Comparison of ENCODE assay signal across 9 mouse cellular contexts in genomic region chr16:32715364-32715763, GRCm38 (mm10). TPM values are rescaled to one million over a fixed set of nuclear protein-coding genes. Genes with fewer than 3 reads are reported as not detected.
DNase-seq lines count a peak whose midpoint lies in the region; ATAC-seq and TF ChIP-seq lines count a peak whose summit lies in the region.
"Had no signal": no experiment of that assay in that cellular context is flagged by ENCODE, and none has a peak within 500 bp of the region (broad histone marks: within the 10 kb centered on the region; RNA-seq: fewer than 3 reads in every experiment).

No protein-coding gene starts in this region.

- TF ChIP-seq CTCF in cerebellum, adult 2 months (IDR thresholded peaks at IDR 0.05; ENCODE audit: borderline replicate concordance, insufficient read depth, low read depth, low read length) = peak; percentile 37; the same call in 1 of the 2 replicates

- no peak for DNase-seq in cerebellum, adult 2 months
- no peak for DNase-seq in cerebellum, postnatal 36 days
- no peak for DNase-seq in layer of hippocampus, postnatal 36 days
- no peak for DNase-seq in adrenal gland, adult 2 months

- ATAC-seq in megakaryocyte, adult 5-6 weeks (ENCODE audit: poor library complexity, severe bottlenecking) = no peak
- ATAC-seq in embryonic facial prominence, embryonic 15.5 days (ENCODE audit: insufficient number of reproducible peaks, low FRiP score, low TSS enrichment, low read depth) = no peak
- ATAC-seq in megakaryocyte-erythroid progenitor cell, adult 5-6 weeks (replicated peaks; ENCODE audit: low FRiP score, low TSS enrichment, poor library complexity, severe bottlenecking) = 0 out of 2 replicates have a peak, but pooled peaks have one; percentile 37

- no peak overlapping the region for H3K4me3 ChIP-seq in cerebellum, adult 2 months (replicated peaks; ENCODE audit: insufficient read depth, low read depth, low read length)
- H3K4me3 ChIP-seq in megakaryocyte, embryonic 14.5 days (replicated peaks) = peak overlapping the region; percentile 47
- H3K4me3 ChIP-seq in embryonic facial prominence, embryonic 15.5 days (replicated peaks) = no peak overlapping the region
- H3K4me3 ChIP-seq: limb, embryonic 15.5 days had no signal

- no peak overlapping the region for H3K9ac ChIP-seq in embryonic facial prominence, embryonic 15.5 days
- H3K9ac ChIP-seq: limb, embryonic 15.5 days had no signal

- TF ChIP-seq POLR2A in cerebellum, adult 2 months (IDR thresholded peaks at IDR 0.05; ENCODE audit: borderline replicate concordance, insufficient read depth, low read length) = no peak

- no peaks in the 10 kb centered on the region for H3K36me3 ChIP-seq in megakaryocyte, embryonic 14.5 days (replicated peaks; ENCODE audit: low read length)
- H3K36me3 ChIP-seq in embryonic facial prominence, embryonic 15.5 days = no peaks in the 10 kb centered on the region
- H3K36me3 ChIP-seq: limb, embryonic 15.5 days had no signal

- H3K27me3 ChIP-seq in cerebellum, adult 2 months (ENCODE audit: control insufficient read depth, insufficient read depth, low read length) = no peaks in the 10 kb centered on the region
- peaks cover 52% of the 10 kb centered on the region for H3K27me3 ChIP-seq in megakaryocyte, embryonic 14.5 days (replicated peaks)
- H3K27me3 ChIP-seq in embryonic facial prominence, embryonic 15.5 days = no peaks in the 10 kb centered on the region

- H3K27ac ChIP-seq in cerebellum, adult 2 months (ENCODE audit: insufficient read depth, low read length) = no peak overlapping the region
- no peak overlapping the region for H3K27ac ChIP-seq in embryonic facial prominence, embryonic 15.5 days (replicated peaks)
- H3K27ac ChIP-seq: limb, embryonic 15.5 days had no signal

- 29% methylated on average over 13 of the region's 13 CpGs for WGBS in cerebellum, adult 2 months
- WGBS in embryonic facial prominence, embryonic 15.5 days = 20% methylated on average over 13 of the region's 13 CpGs

- 0 out of 2 replicates have a peak overlapping the region, but pooled peaks have one; percentile 17 for H3K4me2 ChIP-seq in embryonic facial prominence, embryonic 15.5 days (replicated peaks)
- H3K4me2 ChIP-seq: limb, embryonic 15.5 days had no signal

- no peaks in the 10 kb centered on the region for H3K9me3 ChIP-seq in megakaryocyte, embryonic 14.5 days
- H3K9me3 ChIP-seq in embryonic facial prominence, embryonic 15.5 days (replicated peaks) = no peaks in the 10 kb centered on the region
- H3K9me3 ChIP-seq: limb, embryonic 15.5 days had no signal

- H3K4me1 ChIP-seq in cerebellum, adult 2 months (ENCODE audit: control insufficient read depth, insufficient read depth, low read length) = no peaks in the 10 kb centered on the region
- H3K4me1 ChIP-seq in megakaryocyte, embryonic 14.5 days = peaks cover 16% of the 10 kb centered on the region
- peaks cover 8% of the 10 kb centered on the region for H3K4me1 ChIP-seq in embryonic facial prominence, embryonic 15.5 days

RNA-seq across cellular contexts. Expression of gene Muc4, which starts 20.3 kb away (rescaled TPM):
- 0.03 TPM in 1 of 2 replicates, not detected in the other for polyA plus RNA-seq in cerebellum, adult 2 months (2012; rRNA removed)
- polyA plus RNA-seq in megakaryocyte, embryonic 14.5 days (2012; ENCODE audit: insufficient read depth, low replicate concordance) = not detected in 2 replicates
- total RNA-seq in megakaryocyte, adult 5-6 weeks (2015) = not detected in 2 replicates
- not detected in 2 replicates for total RNA-seq in megakaryocyte, adult 5-6 weeks (2017)
- 1.2 and 2.3 TPM in 2 replicates for polyA plus RNA-seq in embryonic facial prominence, embryonic 15.5 days (2015; fragmentation: Nextera tagmentation; extraction: Ambion mirVana)
- not detected in 2 replicates for total RNA-seq in megakaryocyte-erythroid progenitor cell, adult 5-6 weeks (2014; fragmentation: Nextera tagmentation)
- not detected in 2 replicates for total RNA-seq in megakaryocyte-erythroid progenitor cell, adult 5-6 weeks (2017)
- not detected for total RNA-seq in layer of hippocampus, postnatal 36 days (2021)
- total RNA-seq in adrenal gland, adult 2 months (2021) = not detected
- not detected in 2 replicates for polyA plus RNA-seq in adrenal gland, adult 2 months (2012; rRNA removed)
- polyA plus RNA-seq: limb, embryonic 15.5 days had no signal
